10 mouse cellular contexts compared by ENCODE assay signal in genomic region chr9:66088411-66088810, GRCm38 (mm10). TPM values are rescaled to one million over a fixed set of nuclear protein-coding genes. Genes with fewer than 3 reads are reported as not detected.
DNase-seq lines count a peak whose midpoint lies in the region; ATAC-seq lines count a peak whose summit lies in the region.
"Had no signal": no experiment of that assay in that cellular context is flagged by ENCODE, and none has a peak within 500 bp of the region (broad histone marks: within the 10 kb centered on the region; RNA-seq: fewer than 3 reads in every experiment).

No protein-coding gene starts in this region.

- no peaks in the 10 kb centered on the region for H3K27me3 ChIP-seq in heart, embryonic 12.5 days (replicated peaks)
- no peaks in the 10 kb centered on the region for H3K27me3 ChIP-seq in embryonic facial prominence, embryonic 13.5 days
- H3K27me3 ChIP-seq: embryonic facial prominence, embryonic 12.5 days; midbrain, embryonic 12.5 days had no signal

- peaks cover 22% of the 10 kb centered on the region for H3K4me1 ChIP-seq in heart, embryonic 12.5 days (replicated peaks)
- peaks cover 14% of the 10 kb centered on the region; the same call in 1 of the 2 replicates for H3K4me1 ChIP-seq in embryonic facial prominence, embryonic 13.5 days
- H3K4me1 ChIP-seq: midbrain, embryonic 12.5 days had no signal

- no peaks in the 10 kb centered on the region for H3K9me3 ChIP-seq in heart, embryonic 12.5 days (replicated peaks)
- H3K9me3 ChIP-seq in embryonic facial prominence, embryonic 13.5 days, result no peaks in the 10 kb centered on the region
- H3K9me3 ChIP-seq: embryonic facial prominence, embryonic 12.5 days; midbrain, embryonic 12.5 days had no signal

- peak; percentile 94 for DNase-seq in heart, adult 11 months
- DNase-seq in B cell, adult 2 months, result peak; percentile 38 to 39
- DNase-seq in adrenal gland, adult 18-20 months (ENCODE audit: low spot score in 2 of 2), result peak; percentile 59 to 63
- DNase-seq in left cerebral cortex, postnatal 10 days (ENCODE audit: extremely low spot score in 1 of 2, low spot score in 2 of 2), result peak; percentile 39 to 75
- DNase-seq in thymus, postnatal 36 days, result peak; percentile 57 to 60

- H3K27ac ChIP-seq in heart, embryonic 12.5 days (ENCODE audit: poor library complexity, severe bottlenecking), result no peak overlapping the region
- peak overlapping the region; percentile 33; the same call in 1 of the 2 replicates for H3K27ac ChIP-seq in embryonic facial prominence, embryonic 13.5 days
- H3K27ac ChIP-seq: midbrain, embryonic 12.5 days had no signal

- no peak for ATAC-seq in heart, embryonic 12.5 days (ENCODE audit: insufficient number of reproducible peaks, low FRiP score)
- no peak for ATAC-seq in embryonic facial prominence, embryonic 13.5 days (ENCODE audit: insufficient number of reproducible peaks, insufficient read depth, low FRiP score, low TSS enrichment, low read depth)
- ATAC-seq in megakaryocyte-erythroid progenitor cell, adult 5-6 weeks (replicated peaks; ENCODE audit: low FRiP score, low TSS enrichment, poor library complexity, severe bottlenecking), result peak; percentile 57; the same call in 1 of the 2 replicates

- intact Hi-C loops in left cerebral cortex, postnatal 10 days (cut with DNase I), result no loop called here

- H3K4me2 ChIP-seq in heart, embryonic 12.5 days, result no peak overlapping the region
- H3K4me2 ChIP-seq in embryonic facial prominence, embryonic 13.5 days, result no peak overlapping the region
- H3K4me2 ChIP-seq: embryonic facial prominence, embryonic 12.5 days; midbrain, embryonic 12.5 days had no signal

- H3K4me3 ChIP-seq in heart, embryonic 12.5 days, result no peak overlapping the region
- H3K4me3 ChIP-seq in embryonic facial prominence, embryonic 13.5 days, result no peak overlapping the region
- H3K4me3 ChIP-seq: embryonic facial prominence, embryonic 12.5 days; midbrain, embryonic 12.5 days had no signal

- no peak overlapping the region for H3K9ac ChIP-seq in heart, embryonic 12.5 days
- no peak overlapping the region for H3K9ac ChIP-seq in embryonic facial prominence, embryonic 13.5 days
- H3K9ac ChIP-seq: embryonic facial prominence, embryonic 12.5 days; midbrain, embryonic 12.5 days had no signal

- peaks cover 65% of the 10 kb centered on the region for H3K36me3 ChIP-seq in heart, embryonic 12.5 days
- peaks cover 76% of the 10 kb centered on the region for H3K36me3 ChIP-seq in embryonic facial prominence, embryonic 13.5 days

- WGBS in heart, embryonic 12.5 days, result 41% methylated on average over 4 of the region's 4 CpGs
- 33% methylated on average over 4 of the region's 4 CpGs for WGBS in embryonic facial prominence, embryonic 13.5 days

RNA-seq across cellular contexts. Expression of gene Snx22, which starts 18.9 kb away (rescaled TPM):
- polyA plus RNA-seq in heart, embryonic 12.5 days (2016; fragmentation: Nextera tagmentation; extraction: Ambion mirVana), result 2.4 and 3.0 TPM in 2 replicates
- under 1 TPM; 0.17 to 0.38 TPM for total RNA-seq in adrenal gland, adult 18-20 months (2021)
- 5.3 and 5.6 TPM in 2 replicates for polyA plus RNA-seq in embryonic facial prominence, embryonic 13.5 days (2015; fragmentation: Nextera tagmentation; extraction: Ambion mirVana)
- 1 to 10 TPM; 4.6 to 4.9 TPM for total RNA-seq in left cerebral cortex, postnatal 10 days (2021)
- 1.3 and 2.2 TPM in 2 replicates for total RNA-seq in megakaryocyte-erythroid progenitor cell, adult 5-6 weeks (2014; fragmentation: Nextera tagmentation)
- 0.80 and 0.99 TPM in 2 replicates for total RNA-seq in megakaryocyte-erythroid progenitor cell, adult 5-6 weeks (2017)

RNA-seq across cellular contexts. Expression of gene Ppib, which starts 28.4 kb away (rescaled TPM):
- 405 and 410 TPM in 2 replicates for polyA plus RNA-seq in heart, embryonic 12.5 days (2016; fragmentation: Nextera tagmentation; extraction: Ambion mirVana)
- 100 to 1,000 TPM; 258 to 275 TPM for total RNA-seq in adrenal gland, adult 18-20 months (2021)
- polyA plus RNA-seq in embryonic facial prominence, embryonic 13.5 days (2015; fragmentation: Nextera tagmentation; extraction: Ambion mirVana), result 568 and 589 TPM in 2 replicates
- total RNA-seq in left cerebral cortex, postnatal 10 days (2021), result 100 to 1,000 TPM; 238 to 241 TPM
- total RNA-seq in megakaryocyte-erythroid progenitor cell, adult 5-6 weeks (2014; fragmentation: Nextera tagmentation), result 322 and 412 TPM in 2 replicates
- total RNA-seq in megakaryocyte-erythroid progenitor cell, adult 5-6 weeks (2017), result 561 and 601 TPM in 2 replicates

RNA-seq across cellular contexts. Expression of gene Snx1, which starts 38.0 kb away (rescaled TPM):
- 68.8 and 72.1 TPM in 2 replicates for polyA plus RNA-seq in heart, embryonic 12.5 days (2016; fragmentation: Nextera tagmentation; extraction: Ambion mirVana)
- total RNA-seq in adrenal gland, adult 18-20 months (2021), result 100 to 1,000 TPM in 1 of 2 experiments, 10 to 100 TPM in 1; 89.6 to 103 TPM
- 119 and 131 TPM in 2 replicates for polyA plus RNA-seq in embryonic facial prominence, embryonic 13.5 days (2015; fragmentation: Nextera tagmentation; extraction: Ambion mirVana)
- 10 to 100 TPM; 43.6 to 44.9 TPM for total RNA-seq in left cerebral cortex, postnatal 10 days (2021)
- 99.7 and 107 TPM in 2 replicates for total RNA-seq in megakaryocyte-erythroid progenitor cell, adult 5-6 weeks (2014; fragmentation: Nextera tagmentation)
- 114 and 128 TPM in 2 replicates for total RNA-seq in megakaryocyte-erythroid progenitor cell, adult 5-6 weeks (2017)

RNA-seq across cellular contexts. Expression of gene Ciao2a, which starts 38.0 kb away (rescaled TPM):
- polyA plus RNA-seq in heart, embryonic 12.5 days (2016; fragmentation: Nextera tagmentation; extraction: Ambion mirVana), result 161 and 176 TPM in 2 replicates
- total RNA-seq in adrenal gland, adult 18-20 months (2021), result 10 to 100 TPM; 68.8 to 80.3 TPM
- 177 and 184 TPM in 2 replicates for polyA plus RNA-seq in embryonic facial prominence, embryonic 13.5 days (2015; fragmentation: Nextera tagmentation; extraction: Ambion mirVana)
- total RNA-seq in left cerebral cortex, postnatal 10 days (2021), result 10 to 100 TPM; 25.9 to 26.0 TPM
- total RNA-seq in megakaryocyte-erythroid progenitor cell, adult 5-6 weeks (2014; fragmentation: Nextera tagmentation), result 167 and 182 TPM in 2 replicates
- total RNA-seq in megakaryocyte-erythroid progenitor cell, adult 5-6 weeks (2017), result 165 and 169 TPM in 2 replicates

Comparison
In these comparisons a context has a peak if more than half of its experiments do, and no peak if none do; other contexts are left out.
1. DNase-seq: peak in every context shown above with its lines; median percentile 94 in heart, adult 11 months; 61 in adrenal gland, adult 18-20 months; 58 in thymus, postnatal 36 days; 57 in left cerebral cortex, postnatal 10 days; 38 in B cell, adult 2 months.